Mouse (Mus musculus) cerebellum, adult 2 months (tissue): ENCODE results near the gene Vmn1r160.
"Not testable (repeated sequence)": the region's sequence is repeated elsewhere in the genome, so short reads cannot be mapped to it uniquely, and the experiment has no call there.

ENCODE experiments used
- CTCF ChIP-seq: fragments of 200-500 bp; IDR thresholded peaks from 2 replicates; pipeline ENCODE4 v1.5.1; 2011; ENCODE audit warnings: low read depth, mild to moderate bottlenecking, control low read depth, low read length, moderate library complexity, borderline replicate concordance; ENCODE audit not compliant: insufficient read depth
- POLR2A ChIP-seq: fragments of 200-500 bp; IDR thresholded peaks from 2 replicates; pipeline ENCODE4 v1.6.1; 2011; ENCODE audit warnings: low read length, control low read depth, borderline replicate concordance; ENCODE audit not compliant: insufficient read depth

- TF ChIP-seq POLR2A, CTCF: not testable (repeated sequence)
Measured at GRCm38 (mm10) chr7:22843505-22843904, 27.5 kb upstream of the Vmn1r160 start, which contains the start of gene Vmn1r159.
